Mouse (Mus musculus) CD4-positive helper T cell, adult 2 months (primary cell): ENCODE data around the gene Cldn15.
"Not testable (repeated sequence)": the region's sequence is repeated elsewhere in the genome, so short reads cannot be mapped to it uniquely, and the experiment has no call there.

Experiments
- DNase-seq: peaks from one replicate; pipeline ENCODE4 v3.0.0-alpha.2; 2012; ENCODE audit warnings: low read depth, missing footprints, low spot score

Gene Cldn15

DNA sequence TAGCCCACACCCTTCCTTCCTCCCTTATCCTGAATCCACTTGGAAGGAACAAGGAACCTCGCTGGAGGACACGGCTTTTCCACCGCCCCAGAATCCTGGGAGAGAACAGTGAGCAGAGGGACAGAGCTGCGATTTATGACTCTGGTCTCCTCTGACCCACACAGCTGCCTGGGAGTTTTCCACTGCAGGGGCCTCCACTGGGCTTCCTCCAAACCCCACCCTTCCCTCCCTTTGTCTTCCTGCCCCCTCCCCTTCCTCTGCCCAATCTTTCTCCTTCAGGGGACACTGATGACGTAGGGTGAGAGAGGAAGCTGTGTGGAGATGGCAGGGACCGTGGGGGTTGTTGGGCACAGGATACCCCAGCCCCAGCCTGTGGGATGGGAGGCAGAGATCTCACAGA lies at the start of gene Cldn15:
TSS of gene Cldn15 (plus strand) at position 286 of the 400 bp plus-strand sequence.
- no peak for DNase-seq

DNA sequence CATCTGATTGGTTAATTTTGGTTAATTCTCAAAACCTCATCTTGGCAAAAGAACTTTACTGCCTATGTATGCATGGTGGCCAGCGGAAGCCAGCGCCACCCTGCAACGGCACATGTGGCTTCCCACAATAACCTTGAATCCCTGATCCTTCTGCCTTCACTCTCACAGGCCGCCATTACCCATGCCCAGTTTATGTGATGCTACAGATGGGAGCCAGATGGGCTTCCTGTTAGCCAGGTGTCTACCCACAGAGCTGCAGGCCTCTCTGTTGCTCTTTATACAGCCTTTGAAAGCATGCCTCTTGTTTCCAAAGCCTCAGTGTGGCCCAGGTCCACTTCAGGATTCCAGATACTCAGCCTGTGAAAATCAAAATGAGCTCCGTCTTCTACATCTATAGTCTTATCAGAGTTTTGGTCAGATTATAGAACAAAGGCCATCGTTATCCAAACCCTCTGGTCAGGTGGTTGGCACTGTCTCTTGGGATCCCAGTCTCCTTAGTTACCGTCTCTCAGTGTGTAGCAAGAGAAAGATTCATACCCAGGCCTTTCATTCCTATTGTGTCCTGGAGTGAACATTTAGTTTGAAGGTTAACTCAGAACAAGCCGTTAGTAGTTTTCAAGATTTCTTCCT lies 48.7 kb upstream of the Cldn15 start:
- DNase-seq = no peak

DNA sequence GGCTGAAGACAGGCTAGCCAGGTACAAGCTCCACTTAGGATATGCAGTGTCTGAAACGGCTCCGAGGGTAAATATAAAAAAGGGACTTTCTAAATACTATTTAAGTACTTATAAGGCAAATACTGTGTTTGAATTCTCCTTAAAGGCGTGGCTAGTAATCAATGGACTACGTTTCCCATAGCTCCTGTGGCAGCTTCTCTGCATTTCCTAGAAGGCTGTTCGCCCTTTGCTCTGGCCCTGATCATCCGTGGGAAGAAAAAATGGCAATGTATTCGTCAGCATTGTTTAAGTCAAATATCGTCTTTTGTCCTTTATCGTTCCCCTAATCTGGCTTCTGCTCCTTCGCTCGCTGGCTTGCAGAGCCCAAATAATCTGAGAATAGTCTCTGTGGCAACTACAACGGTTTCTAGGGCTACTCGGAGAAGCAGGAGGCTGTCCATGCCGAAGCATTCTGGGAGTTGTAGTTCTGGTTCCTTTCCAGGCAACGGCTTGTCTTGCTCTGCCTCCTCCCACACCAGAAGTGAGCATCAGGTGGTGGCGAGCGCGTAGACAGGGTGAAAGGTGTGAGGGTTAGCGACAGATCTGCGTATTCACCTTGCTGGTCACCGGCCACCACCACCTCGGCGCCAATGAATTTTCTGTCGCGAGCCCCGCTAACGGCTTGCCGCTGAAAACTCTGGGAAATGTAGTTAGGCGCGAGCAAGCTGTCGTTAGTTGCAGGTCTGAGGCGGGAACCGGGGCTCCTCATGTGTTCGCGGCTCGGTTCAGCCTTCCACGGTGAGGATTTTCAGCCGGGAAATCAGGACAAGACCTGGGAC lies 47.6 kb upstream of the Cldn15 start:
- DNase-seq = peak; percentile 90

- peak; percentile 12 for DNase-seq
Observed at GRCm38 (mm10) chr5:136919546-136920301, 46.7 kb upstream of the Cldn15 start.

DNA sequence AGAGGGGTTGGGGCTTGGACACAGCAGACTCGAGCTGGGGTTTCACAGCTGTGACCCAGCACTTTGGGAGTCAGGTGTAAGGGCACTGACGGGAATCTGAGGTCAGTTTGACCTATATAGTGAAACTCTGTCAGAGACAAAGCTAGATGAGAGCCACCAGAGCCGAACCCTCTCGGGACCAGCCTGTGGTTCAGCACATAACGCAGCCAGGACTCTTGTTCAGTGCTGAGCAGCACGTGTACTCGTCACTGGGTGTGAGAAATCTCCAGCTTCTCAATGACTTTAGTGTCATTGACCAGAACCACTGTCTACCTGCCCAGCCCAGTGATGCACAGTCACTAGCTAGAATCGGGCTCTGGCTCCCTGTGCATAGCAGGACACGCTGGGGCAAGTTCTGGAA lies 43.6 kb upstream of the Cldn15 start:
- no peak for DNase-seq

GRCm38 (mm10) chr5:136923751-136924478 lies 42.5 kb upstream of the Cldn15 start:
- DNase-seq = no peak

- DNase-seq = peak; percentile 76
Observed at GRCm38 (mm10) chr5:136929073-136929472, 37.3 kb upstream of the Cldn15 start.

- no peak for DNase-seq
Observed at GRCm38 (mm10) chr5:136931896-136932295, 34.5 kb upstream of the Cldn15 start.

- DNase-seq = no peak
Observed at GRCm38 (mm10) chr5:136932956-136933355, 33.5 kb upstream of the Cldn15 start.

- DNase-seq = no peak
Observed at GRCm38 (mm10) chr5:136933930-136934329, 32.5 kb upstream of the Cldn15 start.

DNA sequence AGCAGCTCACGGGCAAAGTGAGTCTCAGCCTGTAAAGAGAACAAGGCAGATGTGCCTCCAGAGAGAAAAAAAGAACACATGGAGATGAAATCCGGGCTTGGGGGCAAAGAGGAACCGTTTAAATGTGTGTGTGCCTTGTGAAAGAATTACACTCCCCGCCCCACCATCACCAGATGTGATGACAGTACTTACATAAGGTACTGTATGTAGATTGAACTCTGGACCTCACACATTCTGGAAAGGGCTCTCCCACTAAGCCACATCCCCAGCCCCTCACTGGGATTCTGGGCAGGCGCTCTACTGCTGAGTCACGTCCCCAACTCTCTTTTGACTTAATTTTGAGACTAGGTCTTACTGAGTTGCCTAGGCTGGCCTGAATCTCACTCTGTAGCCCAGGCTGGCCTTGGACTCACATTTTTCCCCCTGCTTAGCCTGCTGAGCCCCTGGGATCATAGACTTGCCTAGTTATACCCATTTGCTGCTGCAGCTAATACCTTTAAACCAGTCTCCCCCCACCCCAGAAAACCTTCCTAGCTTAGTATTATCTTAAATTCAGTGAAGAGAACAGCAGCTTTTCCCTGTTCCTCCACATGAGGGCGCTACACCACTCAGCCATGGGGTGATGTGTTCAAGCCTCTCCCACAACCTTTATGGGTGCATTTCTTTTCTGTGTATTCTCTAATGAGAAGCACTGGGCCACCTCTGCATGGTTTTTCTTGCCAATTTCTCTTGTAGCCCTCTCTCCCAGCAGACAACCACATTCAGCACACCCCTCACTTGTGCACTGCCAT lies 30.3 kb upstream of the Cldn15 start:
- no peak for DNase-seq

DNA sequence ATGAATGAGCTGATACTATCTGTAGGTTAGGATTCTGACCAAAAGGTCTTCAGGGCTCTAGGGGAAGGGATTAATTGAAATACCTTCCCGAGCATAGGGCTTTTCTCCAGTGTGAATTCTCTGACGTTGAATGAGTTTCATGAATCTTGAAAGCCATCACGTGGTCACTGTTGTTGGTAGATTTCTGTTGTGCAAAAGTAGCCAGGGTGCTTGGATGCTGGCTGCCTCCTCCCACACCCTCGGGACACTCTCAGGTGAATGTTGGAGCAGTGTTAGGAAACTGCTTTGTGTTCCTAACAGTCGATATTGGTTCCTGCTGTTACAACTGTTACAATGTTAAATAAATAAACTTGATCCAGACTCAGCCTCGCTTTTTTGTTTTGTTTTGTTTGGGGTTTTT lies 29.7 kb upstream of the Cldn15 start:
- DNase-seq = no peak

GRCm38 (mm10) chr5:136937621-136938020 lies 28.8 kb upstream of the Cldn15 start:
- DNase-seq = no peak

GRCm38 (mm10) chr5:136939284-136939683 lies 27.1 kb upstream of the Cldn15 start:
- no peak for DNase-seq

- DNase-seq = not testable (repeated sequence)
Observed at GRCm38 (mm10) chr5:136940029-136940428, 26.4 kb upstream of the Cldn15 start.

DNA sequence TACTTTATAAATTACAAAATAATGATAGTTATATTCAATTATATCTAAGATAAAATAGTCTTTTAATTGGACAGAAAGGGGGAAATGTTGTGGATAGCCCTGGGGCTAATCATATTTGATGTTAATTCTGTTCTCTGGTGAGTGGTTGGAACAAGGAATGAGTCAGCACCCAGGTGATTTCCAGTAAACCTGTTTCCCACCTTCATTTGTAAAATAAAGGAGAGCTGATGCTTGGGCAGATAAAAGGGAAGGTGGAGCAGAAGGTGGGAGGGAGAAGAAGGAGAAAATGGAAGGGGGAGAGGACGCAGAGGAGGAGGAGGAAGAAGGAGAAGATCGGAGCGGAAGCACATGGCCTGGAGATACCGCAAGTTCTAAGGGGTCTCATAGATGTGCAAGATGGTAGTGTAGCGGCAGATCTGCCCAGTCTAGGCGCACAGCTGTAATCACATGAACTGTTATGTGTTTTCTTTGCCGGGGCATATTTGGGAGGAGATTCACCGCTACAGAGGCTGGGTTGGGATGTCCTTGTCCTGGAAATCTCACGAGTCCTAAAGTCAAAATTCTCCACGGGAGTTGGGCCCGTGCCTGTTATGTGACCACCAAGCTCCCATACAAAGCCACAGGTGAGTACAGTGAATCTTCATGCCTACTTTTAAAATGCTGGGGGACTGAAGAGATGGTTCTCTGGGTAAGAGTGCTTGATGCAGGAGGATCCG lies 25.4 kb upstream of the Cldn15 start:
- DNase-seq = no peak

GRCm38 (mm10) chr5:136942781-136943180 lies 23.6 kb upstream of the Cldn15 start:
- no peak for DNase-seq

DNA sequence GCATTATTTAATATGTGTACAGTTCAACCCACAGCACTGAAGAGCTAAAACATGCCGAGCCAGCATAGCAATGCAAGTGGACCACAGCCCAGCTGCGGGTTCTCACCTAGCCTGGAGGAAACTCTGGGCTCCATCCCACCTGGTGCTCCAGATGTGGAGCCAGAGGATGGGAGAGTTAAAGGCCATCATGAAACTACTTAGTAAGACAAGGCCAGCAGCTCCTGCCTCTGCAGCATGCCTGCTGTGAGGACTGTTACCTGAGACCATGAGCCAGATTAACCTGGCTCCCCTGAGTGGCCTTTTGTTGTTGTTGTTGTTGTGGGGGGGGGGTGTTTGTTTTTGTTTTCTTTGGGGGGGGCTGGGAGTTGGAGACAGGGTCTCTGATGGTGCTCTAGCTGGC lies 23.0 kb upstream of the Cldn15 start:
- DNase-seq = no peak

DNA sequence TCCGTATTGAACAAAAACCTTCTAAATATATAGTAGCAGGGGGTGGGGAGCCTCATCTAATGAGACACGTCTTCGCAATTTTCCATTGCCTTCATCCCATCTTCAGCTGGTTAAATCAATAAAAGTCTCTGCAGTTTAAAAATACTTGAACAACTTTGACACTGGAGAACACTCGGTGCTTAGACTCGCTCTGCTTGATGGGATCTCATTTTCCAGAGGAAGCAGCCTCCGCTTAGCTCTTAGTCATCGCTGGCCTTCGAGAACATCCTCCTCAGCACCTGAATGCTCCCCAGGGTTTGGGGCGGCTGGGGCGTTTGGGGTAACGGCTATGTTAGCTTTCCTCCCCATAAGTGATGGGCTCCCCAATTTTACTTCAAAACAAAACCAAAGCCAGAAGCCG lies 21.3 kb upstream of the Cldn15 start:
- no peak for DNase-seq

DNA sequence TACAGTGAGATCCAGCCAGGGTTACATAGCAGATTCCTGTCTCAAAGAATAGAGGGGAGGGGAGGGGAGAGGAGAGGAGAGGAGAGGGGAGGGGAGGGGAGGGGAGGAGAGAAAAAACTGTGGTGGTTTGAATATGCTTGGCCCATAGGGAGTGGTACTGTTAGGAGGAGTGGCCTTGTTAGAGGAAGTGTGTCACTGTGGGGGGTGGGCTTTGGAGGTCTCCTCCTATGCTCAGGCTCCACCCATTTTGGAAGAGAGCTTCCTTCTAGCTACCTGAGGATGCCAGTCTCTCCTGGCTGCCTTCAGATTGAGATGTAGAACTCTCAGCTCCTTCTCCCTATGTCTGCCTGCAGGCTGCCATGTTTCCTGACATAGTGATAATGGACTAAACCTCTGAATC lies 18.5 kb upstream of the Cldn15 start:
- DNase-seq = no peak
